Comparison of ENCODE assay signal across 8 mouse cellular contexts in the genomic region with DNA sequence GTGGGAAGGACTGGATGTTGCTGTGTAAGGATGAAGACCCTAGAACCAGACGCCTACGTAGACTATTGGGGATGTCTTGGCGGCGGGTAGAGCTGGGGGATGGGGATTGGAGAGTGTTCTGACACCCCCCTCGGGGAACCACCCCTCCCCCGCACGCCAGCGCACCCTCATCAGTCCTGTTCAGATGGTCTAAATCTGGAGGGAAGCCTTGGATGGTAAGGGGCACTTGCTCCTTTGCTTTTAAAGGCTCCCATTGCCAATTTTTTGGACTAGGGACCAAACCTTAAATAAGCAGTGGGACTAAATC. TPM values are rescaled to one million over a fixed set of nuclear protein-coding genes. Genes with fewer than 3 reads are reported as not detected.
DNase-seq lines count a peak whose midpoint lies in the region; ATAC-seq lines count a peak whose summit lies in the region.

No protein-coding gene starts in this region.

- no peak for DNase-seq in heart, postnatal 10 days
- DNase-seq in CD4-positive helper T cell, adult 2 months (ENCODE audit: low read depth, low spot score): peak; percentile 38
- DNase-seq in cerebellum, postnatal 25 days: peak; percentile 25 to 27
- peak; percentile 50 for DNase-seq in midbrain, embryonic 14.5 days
- DNase-seq in adrenal gland, adult (ENCODE audit: inconsistent age in 2 of 2, low spot score in 1 of 2): no peak
- no peak for DNase-seq in adrenal gland, adult 2 months

- peaks cover 4% of the 10 kb centered on the region; the same call in 1 of the 2 replicates for H3K4me1 ChIP-seq in heart, embryonic 15.5 days (replicated peaks)
- peaks cover 2% of the 10 kb centered on the region; the same call in 1 of the 2 replicates for H3K4me1 ChIP-seq in hindbrain, embryonic 16.5 days (ENCODE audit: control insufficient read depth, insufficient read depth, low read depth, low read length)
- no peaks in the 10 kb centered on the region for H3K4me1 ChIP-seq in midbrain, embryonic 14.5 days (ENCODE audit: control insufficient read depth, insufficient read depth, low read length)

- 0 out of 2 replicates have a peak, but pooled peaks have one; percentile 1 for ATAC-seq in heart, embryonic 15.5 days (replicated peaks; ENCODE audit: insufficient number of reproducible peaks, insufficient read depth, low FRiP score, low read depth)
- peak; percentile 60 for ATAC-seq in hindbrain, embryonic 16.5 days
- peak; percentile 24 for ATAC-seq in midbrain, embryonic 14.5 days (ENCODE audit: low FRiP score, low TSS enrichment)

- peak overlapping the region; percentile 62 for H3K4me3 ChIP-seq in heart, embryonic 15.5 days
- H3K4me3 ChIP-seq in hindbrain, embryonic 16.5 days (ENCODE audit: low read length): peak overlapping the region; percentile 58
- H3K4me3 ChIP-seq in midbrain, embryonic 14.5 days (replicated peaks; ENCODE audit: low read depth, low read length): peak overlapping the region; percentile 59

- no peaks in the 10 kb centered on the region for H3K9me3 ChIP-seq in heart, embryonic 15.5 days (replicated peaks)
- H3K9me3 ChIP-seq in hindbrain, embryonic 16.5 days (ENCODE audit: control insufficient read depth, low read length): no peaks in the 10 kb centered on the region
- no peaks in the 10 kb centered on the region for H3K9me3 ChIP-seq in midbrain, embryonic 14.5 days (ENCODE audit: control insufficient read depth, low read length)

- 13% methylated on average over 8 of the region's 8 CpGs for WGBS in heart, embryonic 15.5 days
- WGBS in hindbrain, embryonic 16.5 days: 9% methylated on average over 8 of the region's 8 CpGs
- WGBS in midbrain, embryonic 14.5 days: 8% methylated on average over 8 of the region's 8 CpGs

- H3K27ac ChIP-seq in heart, embryonic 15.5 days: no peak overlapping the region
- H3K27ac ChIP-seq in hindbrain, embryonic 16.5 days (ENCODE audit: low read depth, low read length): peak overlapping the region; percentile 80
- H3K27ac ChIP-seq in midbrain, embryonic 14.5 days (replicated peaks; ENCODE audit: low read depth, low read length): peak overlapping the region; percentile 85

- H3K36me3 ChIP-seq in heart, embryonic 15.5 days: no peaks in the 10 kb centered on the region
- no peaks in the 10 kb centered on the region for H3K36me3 ChIP-seq in hindbrain, embryonic 16.5 days (ENCODE audit: control insufficient read depth, insufficient read depth, low read length)
- no peaks in the 10 kb centered on the region for H3K36me3 ChIP-seq in midbrain, embryonic 14.5 days (ENCODE audit: control insufficient read depth, insufficient read depth, low read length)

- no peaks in the 10 kb centered on the region for H3K27me3 ChIP-seq in heart, embryonic 15.5 days
- H3K27me3 ChIP-seq in hindbrain, embryonic 16.5 days (replicated peaks; ENCODE audit: control insufficient read depth, insufficient read depth, low read length): no peaks in the 10 kb centered on the region
- no peaks in the 10 kb centered on the region for H3K27me3 ChIP-seq in midbrain, embryonic 14.5 days (ENCODE audit: control insufficient read depth, insufficient read depth, low read length)

- intact Hi-C loops in heart, postnatal 10 days (cut with DNase I): no loop called here

- H3K4me2 ChIP-seq in heart, embryonic 15.5 days: peak overlapping the region; percentile 84
- peak overlapping the region; percentile 55 for H3K4me2 ChIP-seq in hindbrain, embryonic 16.5 days (ENCODE audit: low read length)
- peak overlapping the region; percentile 58 for H3K4me2 ChIP-seq in midbrain, embryonic 14.5 days (ENCODE audit: low read length)

- peak overlapping the region; percentile 64 for H3K9ac ChIP-seq in heart, embryonic 15.5 days
- H3K9ac ChIP-seq in hindbrain, embryonic 16.5 days (ENCODE audit: low read depth, low read length): peak overlapping the region; percentile 72
- peak overlapping the region; percentile 65 for H3K9ac ChIP-seq in midbrain, embryonic 14.5 days (replicated peaks; ENCODE audit: low read length)

RNA-seq across cellular contexts. Expression of a gene that starts 1.1 kb away (rescaled TPM):
- 6.1 and 7.0 TPM in 2 replicates for polyA plus RNA-seq in heart, embryonic 15.5 days (2015; fragmentation: Nextera tagmentation; extraction: Ambion mirVana)
- 10 to 100 TPM in 1 of 2 experiments, 1 to 10 TPM in 1; 8.0 to 10.4 TPM for total RNA-seq in heart, postnatal 10 days (2021)
- polyA plus RNA-seq in hindbrain, embryonic 16.5 days (2015; fragmentation: Nextera tagmentation; extraction: Ambion mirVana): 9.9 and 12.8 TPM in 2 replicates
- 16.8 and 24.7 TPM in 2 replicates for polyA plus RNA-seq in midbrain, embryonic 14.5 days (2014; fragmentation: Nextera tagmentation; extraction: Ambion mirVana)
- 1 to 10 TPM; 4.6 to 7.1 TPM for total RNA-seq in adrenal gland, adult 2 months (2021)
- 0.20 and 0.30 TPM in 2 replicates for polyA plus RNA-seq in adrenal gland, adult 2 months (2012; rRNA removed)

Comparison
In these comparisons a context has a peak if more than half of its experiments do, and no peak if none do; other contexts are left out.
1. ATAC-seq: peak in every context shown above with its lines; median percentile 60 in hindbrain, embryonic 16.5 days; 24 in midbrain, embryonic 14.5 days; 1 in heart, embryonic 15.5 days.
2. DNase-seq: peak in CD4-positive helper T cell, adult 2 months (single experiment), cerebellum, postnatal 25 days (2 of 2) and midbrain, embryonic 14.5 days (single experiment); none in heart, postnatal 10 days (0 of 2), adrenal gland, adult (0 of 2) and adrenal gland, adult 2 months (single experiment).
3. Peak in every context shown above with its lines, with median percentiles within 50 percentile points of each other: H3K4me2 ChIP-seq, H3K4me3 ChIP-seq and H3K9ac ChIP-seq.